Mouse (Mus musculus) midbrain, embryonic 15.5 days (tissue): ENCODE results near the gene Gpatch3. TPM values are rescaled to one million over a fixed set of nuclear protein-coding genes. Genes with fewer than 3 reads are reported as not detected.

ENCODE experiments used
- ATAC-seq: fragments of 200-750 bp; cut with Nextera tagmentation; replicated peaks from 2 replicates; pipeline ENCODE4 v1.8.0; 2017; ENCODE audit warnings: moderate TSS enrichment
- H3K27ac ChIP-seq: fragments of 300-500 bp; sonication (generic); 2 replicates; pipeline ENCODE4 v1.5.1; 2015; ENCODE audit warnings: mild to moderate bottlenecking, inconsistent platforms
- H3K27me3 ChIP-seq: fragments of 300-500 bp; sonication (generic); replicated peaks from 2 replicates; pipeline ENCODE4 v1.6.1; 2015; ENCODE audit warnings: inconsistent platforms
- H3K36me3 ChIP-seq: fragments of 300-500 bp; sonication (generic); replicated peaks from 2 replicates; pipeline ENCODE4 v1.6.1; 2015; ENCODE audit warnings: inconsistent platforms
- H3K4me1 ChIP-seq: fragments of 300-500 bp; sonication (generic); 2 replicates; pipeline ENCODE4 v1.6.1; 2015; ENCODE audit warnings: inconsistent platforms
- H3K4me2 ChIP-seq: fragments of 300-500 bp; sonication (generic); 2 replicates; pipeline ENCODE4 v1.6.1; 2015; ENCODE audit warnings: inconsistent platforms, mild to moderate bottlenecking, moderate library complexity
- H3K4me3 ChIP-seq: fragments of 300-500 bp; sonication (generic); 2 replicates; pipeline ENCODE4 v1.5.1; 2015; ENCODE audit warnings: mild to moderate bottlenecking, inconsistent platforms
- H3K9ac ChIP-seq: fragments of 300-500 bp; sonication (generic); 2 replicates; pipeline ENCODE4 v1.6.1; 2015; ENCODE audit warnings: mild to moderate bottlenecking, inconsistent platforms
- H3K9me3 ChIP-seq: fragments of 300-500 bp; sonication (generic); 2 replicates; pipeline ENCODE4 v1.6.1; 2016; ENCODE audit warnings: inconsistent platforms
- WGBS: fragments of 180-500 bp; shearing (Covaris S2); methylation state at CpG from one replicate; pipeline ENCODE4 v1.1.7; 2015; ENCODE audit warnings: mixed read lengths; 5-methylcytosine and 5-hydroxymethylcytosine counted together
- polyA plus RNA-seq: library from polyadenylated mRNA; unstranded; fragments of >200 nt; fragmentation: Nextera tagmentation; extraction: Ambion mirVana; gene quantifications from 2 replicates; pipeline ENCODE4 v1.2.1, GENCODE M21; 2015

The Gpatch3 gene
- polyA plus RNA-seq: 8.1 and 9.1 TPM in 2 replicates

DNA sequence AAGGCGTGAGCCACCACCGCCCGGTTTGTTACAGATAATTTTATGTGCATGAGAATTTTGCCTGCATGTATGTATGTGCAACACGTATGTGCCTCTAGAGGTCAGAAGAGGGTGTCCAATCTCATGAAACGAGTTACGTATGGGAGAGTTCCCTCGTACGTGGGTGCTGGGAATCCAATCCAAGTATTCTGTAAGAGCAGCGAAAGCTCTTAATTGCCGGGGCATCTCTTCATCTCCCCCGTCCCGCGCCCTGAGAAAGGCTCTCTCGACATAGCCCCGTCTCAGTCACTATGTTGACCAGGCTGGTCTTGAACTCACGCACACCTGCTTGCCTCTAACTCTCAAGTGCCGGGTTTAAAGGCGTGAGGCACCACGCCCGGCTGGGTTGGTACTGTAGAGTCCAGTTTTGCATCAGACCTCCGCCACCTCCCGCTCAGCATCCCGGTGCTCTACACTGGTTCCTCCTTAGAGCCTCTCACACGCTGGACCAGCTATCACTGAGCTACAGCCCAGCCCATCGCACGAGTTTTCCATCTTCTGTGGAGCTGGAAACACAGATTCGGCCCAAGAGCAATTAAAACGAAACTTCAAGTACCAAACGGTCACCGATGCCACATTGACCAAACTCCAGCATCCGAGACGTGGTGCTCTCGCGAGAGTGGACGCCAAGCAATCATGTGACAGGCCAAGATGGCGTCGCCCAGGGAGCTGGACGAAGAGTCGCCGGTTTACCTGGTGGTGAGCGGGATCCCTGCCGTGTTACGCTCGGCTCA lies at the start of gene Gpatch3:
Gene Gpatch3, plus strand, starts transcription at position 676 of the 773 bp plus-strand sequence.
- no peaks in the 10 kb centered on the region for H3K27me3 ChIP-seq
- peak within 1 kb of the TSS; percentile 92 for H3K9ac ChIP-seq
- WGBS: 5% methylated on average over 44 of the region's 44 CpGs
- H3K9me3 ChIP-seq: no peaks in the 10 kb centered on the region
- peak within 1 kb of the TSS; percentile 90 for H3K4me2 ChIP-seq
- H3K4me1 ChIP-seq: peaks cover 8% of the 10 kb centered on the region
- peak within 1 kb of the TSS; percentile 86 for H3K27ac ChIP-seq
- ATAC-seq: peak; percentile 96
- H3K4me3 ChIP-seq: peak within 1 kb of the TSS; percentile 99
- H3K36me3 ChIP-seq: peaks cover 4% of the 10 kb centered on the region; the same call in 1 of the 2 replicates

DNA sequence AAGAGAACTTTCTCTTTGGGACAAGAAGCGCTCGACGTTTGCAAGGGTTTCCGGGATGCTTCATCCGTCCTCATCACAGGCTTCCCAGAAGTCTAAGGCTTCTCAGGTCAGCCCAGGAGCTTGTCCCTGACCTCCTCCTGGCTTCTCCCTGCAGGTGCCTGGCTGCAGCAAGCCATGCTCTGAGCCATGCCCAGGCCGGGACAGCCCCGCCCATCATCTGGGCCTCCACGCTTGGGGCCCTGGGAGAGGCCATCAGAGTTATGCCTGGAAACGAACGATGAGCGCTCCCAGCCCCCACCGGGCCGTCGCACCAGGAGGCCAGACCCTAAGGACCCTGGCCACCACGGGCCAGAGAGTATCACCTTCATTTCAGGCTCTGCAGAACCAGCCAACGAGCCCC lies 46.8 kb upstream of the Gpatch3 start:
- H3K36me3 ChIP-seq: peaks cover 20% of the 10 kb centered on the region
- no peak for ATAC-seq
- no peak overlapping the region for H3K9ac ChIP-seq
- no peak overlapping the region for H3K4me2 ChIP-seq
- H3K9me3 ChIP-seq: no peaks in the 10 kb centered on the region
- no peak overlapping the region for H3K4me3 ChIP-seq
- no peak overlapping the region for H3K27ac ChIP-seq
- 76% methylated on average over 16 of the region's 16 CpGs for WGBS
- H3K4me1 ChIP-seq: no peaks in the 10 kb centered on the region
- H3K27me3 ChIP-seq: no peaks in the 10 kb centered on the region

DNA sequence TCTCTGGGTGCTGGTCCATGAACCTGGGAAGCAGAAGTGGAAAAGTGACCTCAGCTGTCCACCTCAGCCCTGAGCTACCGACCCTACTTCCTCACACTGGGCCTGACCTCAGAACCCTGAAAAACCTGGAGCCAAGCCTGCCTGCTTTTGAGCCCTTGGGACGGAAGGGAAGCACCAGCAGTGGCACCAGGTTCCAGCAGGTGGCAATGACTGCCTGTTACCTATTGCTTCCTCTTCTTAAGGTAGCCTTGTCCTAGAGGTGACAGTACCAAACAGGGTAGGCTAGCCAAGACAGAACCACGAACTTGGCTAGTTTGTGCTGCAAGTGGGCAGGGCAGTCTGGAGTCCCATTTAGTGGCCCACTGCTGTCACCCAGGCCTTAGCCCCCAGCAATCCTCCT lies 41.8 kb upstream of the Gpatch3 start:
- peaks cover 39% of the 10 kb centered on the region for H3K36me3 ChIP-seq
- ATAC-seq: no peak

DNA sequence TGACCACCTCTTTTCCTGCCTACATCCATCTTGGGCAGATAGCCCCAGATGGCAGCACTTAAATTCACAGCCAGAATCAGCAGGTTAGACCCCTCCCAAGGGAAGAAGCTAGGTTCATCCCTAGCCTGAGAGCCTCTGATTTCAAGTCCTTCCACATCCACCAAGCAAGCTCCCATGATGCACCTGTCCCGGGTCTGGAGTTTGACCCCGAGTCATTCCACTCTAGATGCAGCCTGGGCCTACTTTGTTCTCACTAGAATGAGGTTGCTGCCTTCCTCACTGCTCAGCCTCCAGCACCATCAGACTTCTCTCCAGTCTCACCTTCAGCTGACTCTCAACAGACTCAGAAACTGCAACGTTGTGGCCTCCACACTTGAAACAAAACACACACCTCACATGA lies 38.5 kb upstream of the Gpatch3 start:
- H3K4me1 ChIP-seq: no peaks in the 10 kb centered on the region
- no peak overlapping the region for H3K4me2 ChIP-seq
- WGBS: 87% methylated on average over 3 of the region's 3 CpGs
- no peak for ATAC-seq
- no peak overlapping the region for H3K9ac ChIP-seq
- H3K27ac ChIP-seq: no peak overlapping the region
- H3K9me3 ChIP-seq: no peaks in the 10 kb centered on the region
- H3K36me3 ChIP-seq: peaks cover 48% of the 10 kb centered on the region
- H3K4me3 ChIP-seq: no peak overlapping the region
- H3K27me3 ChIP-seq: no peaks in the 10 kb centered on the region

More for the DNA sequence above, 41.8 kb upstream of the Gpatch3 start:
- Histone ChIP-seq H3K27me3 (no peaks in the 10 kb centered on the region), H3K4me2 (no peak overlapping the region), H3K4me3 (no peak overlapping the region), H3K9ac (no peak overlapping the region), H3K9me3 (no peaks in the 10 kb centered on the region), H3K4me1 (no peaks in the 10 kb centered on the region), H3K27ac (no peak overlapping the region)
- 91% methylated on average over 3 of the region's 3 CpGs for WGBS

DNA sequence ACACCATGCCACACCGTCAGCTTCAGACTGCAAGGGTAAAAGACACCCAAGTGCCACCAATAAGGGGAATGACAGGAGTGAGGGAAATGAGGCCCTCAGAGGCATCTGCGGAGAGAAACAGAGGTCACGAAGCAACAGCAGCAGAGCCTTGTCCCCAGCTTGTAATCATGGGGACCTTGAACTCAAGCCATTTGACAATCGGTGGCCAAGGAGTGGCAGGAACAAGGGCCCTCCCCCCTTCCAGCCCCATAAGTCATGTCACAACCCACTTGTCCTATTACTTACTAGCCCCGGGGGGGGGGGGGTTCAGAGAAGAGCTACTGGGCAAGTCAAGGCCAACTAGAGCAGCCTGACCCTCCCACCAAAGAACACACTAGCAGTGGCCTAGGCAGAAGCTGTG lies 37.9 kb upstream of the Gpatch3 start:
- Histone ChIP-seq H3K9ac (no peak overlapping the region), H3K4me1 (no peaks in the 10 kb centered on the region), H3K27me3 (no peaks in the 10 kb centered on the region), H3K4me3 (no peak overlapping the region), H3K27ac (no peak overlapping the region), H3K4me2 (no peak overlapping the region), H3K36me3 (peaks cover 44% of the 10 kb centered on the region), H3K9me3 (no peaks in the 10 kb centered on the region)
- 89% methylated on average over 5 of the region's 5 CpGs for WGBS
- no peak for ATAC-seq

DNA sequence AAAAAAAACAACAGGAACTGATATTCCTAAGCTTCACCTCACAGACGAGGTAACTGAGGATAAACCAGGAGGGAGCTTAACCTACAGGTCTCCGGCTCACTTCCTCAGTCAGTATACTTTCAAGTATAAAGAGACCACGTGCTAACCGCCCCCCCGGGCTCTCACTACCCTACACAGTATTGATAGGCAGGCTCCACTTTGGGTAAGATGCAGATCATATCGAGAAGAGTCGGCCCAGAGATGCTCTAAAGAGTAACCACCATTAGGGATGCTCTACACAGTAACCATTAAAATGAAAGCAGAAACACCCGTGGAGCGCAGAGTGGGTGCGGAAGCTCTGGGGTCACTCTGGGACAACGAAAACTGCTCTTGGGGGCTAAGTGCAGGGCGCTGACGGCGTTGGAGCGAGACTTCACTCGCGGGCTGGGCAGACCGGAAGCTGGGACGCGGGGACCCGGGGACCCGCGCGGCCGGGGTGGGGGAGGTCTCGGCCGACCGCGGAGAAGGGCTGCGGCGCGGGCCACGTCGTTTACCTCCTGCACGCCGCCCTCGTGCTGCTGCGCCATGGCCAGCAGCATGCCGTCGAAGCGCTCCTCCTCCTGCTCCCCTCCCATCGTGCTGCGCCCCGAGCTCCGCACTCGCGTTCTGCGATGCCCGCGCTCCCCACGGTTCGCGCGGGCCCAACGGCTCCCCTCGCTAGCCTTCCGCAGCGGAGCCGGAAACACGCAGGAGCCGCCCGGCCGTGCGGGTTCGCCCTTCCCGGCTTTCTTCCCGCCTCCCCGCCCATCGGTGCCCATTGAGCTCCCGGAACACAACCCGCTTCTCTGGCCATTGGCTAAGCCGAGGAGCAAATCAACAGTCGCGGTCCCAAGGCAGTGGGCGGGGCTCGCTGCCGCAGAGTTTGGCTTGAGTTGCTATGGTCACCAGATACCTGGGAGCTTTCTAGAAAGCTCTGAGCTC lies 29.0 kb upstream of the Gpatch3 start, which contains the start of gene Nudc:
Gene Nudc, minus strand, starts transcription at position 725 of the 960 bp plus-strand sequence.
- Histone ChIP-seq H3K27ac (peak within 1 kb of the TSS; percentile 84), H3K9me3 (no peaks in the 10 kb centered on the region), H3K4me1 (peaks cover 18% of the 10 kb centered on the region), H3K27me3 (no peaks in the 10 kb centered on the region), H3K4me3 (peak within 1 kb of the TSS; percentile 85), H3K4me2 (peak within 1 kb of the TSS; percentile 87), H3K9ac (peak within 1 kb of the TSS; percentile 84), H3K36me3 (peaks cover 4% of the 10 kb centered on the region)
- peak; percentile 99 for ATAC-seq
- WGBS: under 1% methylated on average over 77 of the region's 77 CpGs

DNA sequence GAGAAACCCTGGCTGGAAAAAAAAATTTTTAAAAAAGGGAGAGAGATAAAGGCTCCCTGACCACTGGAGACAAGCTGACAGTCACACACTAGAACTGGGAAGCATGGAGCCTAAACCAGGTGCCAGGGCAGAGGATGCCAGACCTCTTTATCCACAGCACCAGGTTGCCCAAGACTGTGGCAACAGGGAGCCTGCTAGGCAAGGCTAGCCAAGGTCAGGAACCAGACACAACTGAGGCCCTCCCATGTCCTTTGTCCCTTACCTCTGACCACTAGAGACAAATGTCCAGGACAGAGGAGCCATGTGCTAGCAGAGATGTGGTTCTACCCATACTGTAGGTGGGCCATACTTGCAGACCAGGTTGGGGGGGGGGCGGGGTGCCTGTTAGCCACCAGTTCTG lies 22.5 kb upstream of the Gpatch3 start:
- H3K27me3 ChIP-seq: no peaks in the 10 kb centered on the region; the same call in 1 of the 2 replicates
- H3K9me3 ChIP-seq: no peaks in the 10 kb centered on the region
- H3K4me3 ChIP-seq: no peak overlapping the region
- H3K9ac ChIP-seq: no peak overlapping the region
- no peak for ATAC-seq
- H3K4me1 ChIP-seq: no peaks in the 10 kb centered on the region
- 81% methylated on average over 1 of the region's 1 CpGs for WGBS
- H3K36me3 ChIP-seq: no peaks in the 10 kb centered on the region
- no peak overlapping the region for H3K27ac ChIP-seq
- H3K4me2 ChIP-seq: no peak overlapping the region

DNA sequence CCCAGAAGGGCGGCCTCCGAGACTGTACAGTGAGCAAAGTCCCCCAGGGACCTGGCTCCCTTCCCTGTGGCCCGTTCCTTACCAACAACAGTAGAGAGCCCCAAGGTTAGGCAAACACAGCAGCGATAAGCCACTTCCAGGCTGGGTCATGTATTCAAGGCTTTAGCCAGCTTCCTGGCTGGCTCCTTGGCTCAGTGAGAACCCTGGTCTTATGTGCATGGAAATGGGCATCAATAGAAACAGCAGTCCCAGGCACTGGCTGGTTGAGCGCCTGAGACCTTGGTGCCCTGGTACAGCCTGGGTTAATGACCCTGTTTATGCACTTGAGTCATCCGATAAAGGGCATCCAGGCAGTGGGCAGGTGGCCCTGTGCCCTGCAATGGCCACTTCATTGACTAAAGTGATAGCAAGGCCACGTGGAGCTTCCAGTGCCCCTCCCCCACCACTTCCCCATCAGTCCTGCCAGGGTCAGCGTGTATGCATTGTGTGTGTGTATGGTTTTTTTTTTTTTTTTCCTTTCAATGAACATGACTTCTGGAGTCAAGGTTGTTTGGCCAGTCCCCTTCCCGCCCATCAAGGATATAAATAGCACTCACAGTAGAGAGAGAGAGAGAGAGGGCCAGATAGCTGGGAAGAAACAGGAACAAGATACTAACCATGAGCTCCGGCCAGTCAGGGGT lies 21.6 kb upstream of the Gpatch3 start, which contains the start of gene Nr0b2:
Gene Nr0b2, plus strand, starts transcription at position 609 of the 680 bp plus-strand sequence.
- Histone ChIP-seq H3K4me2 (no peak within 1 kb of the TSS), H3K36me3 (no peaks in the 10 kb centered on the region), H3K4me1 (no peaks in the 10 kb centered on the region), H3K27ac (no peak within 1 kb of the TSS), H3K4me3 (no peak within 1 kb of the TSS), H3K9me3 (no peaks in the 10 kb centered on the region), H3K27me3 (no peaks in the 10 kb centered on the region; the same call in 1 of the 2 replicates), H3K9ac (no peak within 1 kb of the TSS)
- WGBS: 78% methylated on average over 10 of the region's 10 CpGs
- ATAC-seq: no peak

DNA sequence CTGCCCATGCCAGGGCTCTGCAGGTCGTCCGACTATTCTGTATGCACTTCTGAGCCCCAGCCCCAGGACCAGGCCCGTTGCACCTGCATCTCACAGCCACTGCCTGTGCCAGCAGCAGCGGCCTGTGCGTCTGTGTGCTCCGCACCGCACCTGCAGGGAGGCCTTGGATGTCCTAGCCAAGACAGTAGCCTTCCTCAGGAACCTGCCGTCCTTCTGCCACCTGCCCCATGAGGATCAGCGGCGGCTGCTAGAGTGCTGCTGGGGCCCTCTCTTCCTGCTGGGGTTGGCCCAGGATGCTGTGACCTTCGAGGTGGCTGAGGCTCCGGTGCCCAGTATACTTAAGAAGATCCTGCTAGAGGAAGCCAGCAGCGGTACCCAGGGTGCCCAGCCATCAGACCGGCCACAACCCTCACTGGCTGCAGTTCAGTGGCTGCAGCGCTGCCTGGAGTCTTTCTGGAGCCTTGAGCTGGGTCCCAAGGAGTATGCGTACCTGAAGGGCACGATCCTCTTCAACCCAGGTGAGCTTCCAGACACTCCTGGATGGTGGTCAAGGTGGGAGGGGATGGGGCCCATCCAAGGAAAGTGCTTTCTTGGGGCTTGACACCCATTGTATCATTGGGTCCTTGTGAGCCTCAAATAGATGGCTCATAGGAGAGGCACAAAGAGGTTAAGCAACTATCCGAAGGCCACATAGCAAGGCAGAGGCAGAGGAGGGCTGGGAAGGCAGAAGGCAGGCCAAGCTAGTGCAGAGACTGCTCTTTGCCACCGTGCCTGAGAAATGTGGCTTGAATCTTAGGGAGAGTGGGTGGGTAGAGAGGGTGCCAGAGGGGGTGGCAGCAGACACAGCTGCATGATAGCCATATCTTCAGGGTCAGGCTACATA lies 20.9 kb upstream of the Gpatch3 start:
- Histone ChIP-seq H3K9me3 (no peaks in the 10 kb centered on the region), H3K27me3 (no peaks in the 10 kb centered on the region; the same call in 1 of the 2 replicates), H3K27ac (no peak overlapping the region), H3K4me2 (no peak overlapping the region), H3K4me1 (no peaks in the 10 kb centered on the region), H3K9ac (no peak overlapping the region), H3K36me3 (no peaks in the 10 kb centered on the region), H3K4me3 (no peak overlapping the region)
- WGBS: 79% methylated on average over 19 of the region's 19 CpGs
- ATAC-seq: no peak

DNA sequence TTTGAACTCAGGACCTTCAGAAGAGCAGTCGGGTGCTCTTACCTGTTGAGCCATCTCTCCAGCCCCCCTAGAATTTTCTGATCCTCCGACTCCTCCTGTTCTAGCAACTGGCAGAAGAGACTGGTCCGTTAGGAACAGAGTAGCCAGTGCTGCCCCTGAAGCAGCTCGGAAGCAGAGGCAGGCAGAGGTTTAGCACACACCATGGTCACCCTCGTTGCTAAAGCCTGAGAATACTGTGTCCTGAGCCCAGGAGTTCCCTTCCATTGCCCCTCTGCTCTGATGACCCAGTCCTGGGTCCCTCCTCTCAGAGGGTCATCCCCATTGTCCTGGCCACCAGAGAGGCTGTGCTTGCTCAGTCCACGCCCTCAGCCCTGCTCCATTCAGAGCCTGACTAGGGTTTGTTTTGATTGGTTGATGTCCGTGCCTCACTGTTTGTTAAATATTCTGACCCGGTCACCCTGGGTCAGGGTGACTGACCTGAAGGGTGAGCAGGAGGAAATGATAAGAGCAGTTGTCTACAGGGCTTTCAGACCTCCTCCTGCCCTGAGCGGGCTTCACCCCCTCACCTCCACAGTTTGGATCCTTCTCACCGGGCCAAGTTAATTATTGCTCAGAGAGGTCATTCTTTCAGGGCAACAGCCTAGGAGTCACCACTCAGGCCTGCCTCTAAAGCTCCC lies 17.4 kb upstream of the Gpatch3 start:
- Histone ChIP-seq H3K4me2 (no peak overlapping the region), H3K27ac (no peak overlapping the region), H3K9ac (no peak overlapping the region), H3K4me3 (no peak overlapping the region), H3K27me3 (no peaks in the 10 kb centered on the region), H3K4me1 (no peaks in the 10 kb centered on the region), H3K9me3 (no peaks in the 10 kb centered on the region), H3K36me3 (no peaks in the 10 kb centered on the region)
- ATAC-seq: no peak
- 41% methylated on average over 10 of the region's 10 CpGs for WGBS

DNA sequence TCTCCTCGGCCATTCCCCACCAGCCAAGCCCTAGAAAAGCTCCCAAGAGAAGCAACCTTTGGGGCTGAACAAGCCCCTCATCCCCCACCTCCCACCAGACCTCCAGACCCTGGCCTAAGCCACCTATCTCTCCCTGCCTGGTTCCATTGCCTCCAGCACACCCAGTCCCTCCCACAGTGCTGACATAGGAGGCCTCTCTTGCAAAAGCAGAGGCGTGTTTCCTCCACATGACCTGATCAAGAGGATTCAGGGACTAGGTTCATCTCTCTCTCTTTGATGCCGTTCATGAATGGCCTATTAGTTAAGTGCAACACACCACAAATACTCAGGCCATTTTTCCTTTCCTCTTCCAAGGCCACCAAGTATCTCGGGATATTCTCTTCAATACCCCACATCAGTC lies 14.7 kb upstream of the Gpatch3 start:
- no peak overlapping the region for H3K9ac ChIP-seq
- H3K27ac ChIP-seq: no peak overlapping the region
- no peak overlapping the region for H3K4me2 ChIP-seq
- no peaks in the 10 kb centered on the region for H3K27me3 ChIP-seq
- 76% methylated on average over 4 of the region's 4 CpGs for WGBS
- H3K4me3 ChIP-seq: no peak overlapping the region
- no peaks in the 10 kb centered on the region for H3K4me1 ChIP-seq
- H3K36me3 ChIP-seq: no peaks in the 10 kb centered on the region
- H3K9me3 ChIP-seq: no peaks in the 10 kb centered on the region
- no peak for ATAC-seq
